Mouse (Mus musculus): ENCODE data around the gene Vmn1r196. TPM values are rescaled to one million over a fixed set of nuclear protein-coding genes. Genes with fewer than 3 reads are reported as not detected.

The Vmn1r196 gene
- polyA plus RNA-seq (2014; fragmentation: Illumina TruSeq; extraction: RNeasy Lipid Tissue Mini Kit (QIAGEN cat#74804); ENCODE audit: low replicate concordance): not detected

DNA sequence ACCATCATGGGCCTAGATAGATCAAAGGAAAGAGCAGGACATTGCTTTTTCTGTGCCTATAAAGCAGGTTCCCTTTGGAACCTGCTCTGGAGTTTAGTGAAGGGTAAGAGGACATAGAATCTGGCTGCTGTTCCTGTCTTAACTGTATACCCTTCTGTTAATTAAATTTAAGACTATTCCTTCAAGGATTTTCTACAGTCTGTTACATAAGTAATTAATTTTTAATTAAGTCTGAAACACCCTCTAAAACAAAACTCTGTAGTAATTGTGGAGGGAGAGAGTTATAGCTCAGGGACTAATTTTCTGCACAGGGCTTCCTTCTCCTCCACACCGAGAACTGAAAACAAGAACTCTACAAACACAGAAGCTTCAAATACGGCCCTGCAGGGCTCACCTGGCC, at the start of gene Vmn1r196:
Gene Vmn1r196, plus strand, starts transcription at position 301 of the 400 bp plus-strand sequence.

DNA sequence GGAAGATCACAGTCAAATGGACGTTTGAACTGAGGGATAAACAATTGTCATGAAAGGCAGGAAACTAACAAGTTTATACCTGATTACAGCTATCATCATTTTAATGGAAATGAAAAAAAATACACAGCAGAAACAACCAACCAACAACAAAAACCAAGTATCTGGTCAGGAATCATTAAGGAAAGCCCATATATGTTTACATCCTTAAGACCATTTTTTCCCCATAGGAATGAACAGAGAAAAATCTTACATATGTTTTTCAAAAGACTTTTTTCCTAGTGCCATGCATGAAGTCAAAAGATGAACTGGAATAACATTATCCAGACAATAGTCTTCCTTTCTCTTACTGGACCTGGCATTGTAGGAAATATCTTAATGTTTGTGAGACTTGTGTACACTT, 45.8 kb upstream of the Vmn1r196 start, which contains the start of gene Vmn1r194:
Gene Vmn1r194, plus strand, starts transcription at position 301 of the 400 bp plus-strand sequence.

DNA sequence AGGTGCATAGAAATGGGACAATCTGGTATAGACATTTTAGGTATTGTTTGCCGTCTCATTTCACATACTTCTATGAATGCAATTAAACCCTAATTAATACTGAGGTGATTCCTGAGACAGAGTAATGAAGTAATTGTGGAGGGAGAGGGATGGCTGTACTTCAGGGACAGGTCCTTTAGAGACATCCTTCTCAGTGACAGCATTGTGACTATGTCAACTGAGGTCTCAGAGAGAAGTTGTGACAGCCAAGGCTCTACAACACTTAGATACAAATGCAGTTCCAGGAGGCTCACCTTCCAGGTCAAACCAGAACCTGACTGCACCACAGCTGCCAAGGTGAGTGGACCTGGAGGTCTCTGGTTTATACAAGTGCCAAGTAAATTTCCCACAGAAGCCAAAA, 19.5 kb upstream of the Vmn1r196 start, which contains the start of gene Vmn1r195:
Gene Vmn1r195, plus strand, starts transcription at position 301 of the 400 bp plus-strand sequence.

DNA sequence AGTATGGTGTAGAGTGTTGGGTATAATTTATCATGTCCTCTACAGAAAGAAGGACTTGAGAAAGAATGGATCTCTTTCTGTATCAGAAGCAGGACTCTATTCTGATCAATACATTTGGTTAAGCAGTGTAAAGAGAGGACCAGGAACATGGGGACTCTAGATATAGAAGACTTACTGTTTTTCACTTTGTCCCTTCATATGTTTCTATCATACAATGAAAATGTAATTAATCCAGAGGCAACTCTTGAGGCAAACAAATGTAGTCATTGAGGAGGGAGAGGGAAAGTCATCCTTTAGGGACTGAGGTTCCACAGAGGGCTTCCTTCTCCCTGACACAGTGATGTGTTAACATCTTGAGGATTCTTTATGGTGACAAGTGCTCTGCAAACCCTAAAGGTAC, 34.6 kb downstream of the Vmn1r196 start, which contains the start of gene Vmn1r197:
Gene Vmn1r197, plus strand, starts transcription at position 301 of the 400 bp plus-strand sequence.

Other genes with a start within 250 kb of the Vmn1r196 start
- gene Hist1h4i, start 248.6 kb upstream of the Vmn1r196 start, polyA plus RNA-seq (2014; fragmentation: Illumina TruSeq; extraction: RNeasy Lipid Tissue Mini Kit (QIAGEN cat#74804); ENCODE audit: low replicate concordance): 2.1 TPM
- not detected for gene Hist1h2ag, start 247.0 kb upstream of the Vmn1r196 start, polyA plus RNA-seq (2014; fragmentation: Illumina TruSeq; extraction: RNeasy Lipid Tissue Mini Kit (QIAGEN cat#74804); ENCODE audit: low replicate concordance)
- gene Hist1h2bj, start 246.7 kb upstream of the Vmn1r196 start, polyA plus RNA-seq (2014; fragmentation: Illumina TruSeq; extraction: RNeasy Lipid Tissue Mini Kit (QIAGEN cat#74804); ENCODE audit: low replicate concordance): not detected
- gene Vmn1r188, start 205.5 kb upstream of the Vmn1r196 start, polyA plus RNA-seq (2014; fragmentation: Illumina TruSeq; extraction: RNeasy Lipid Tissue Mini Kit (QIAGEN cat#74804); ENCODE audit: low replicate concordance): not detected
- not detected for gene Vmn1r189, start 184.1 kb upstream of the Vmn1r196 start, polyA plus RNA-seq (2014; fragmentation: Illumina TruSeq; extraction: RNeasy Lipid Tissue Mini Kit (QIAGEN cat#74804); ENCODE audit: low replicate concordance)
- gene Vmn1r191, start 106.0 kb upstream of the Vmn1r196 start, polyA plus RNA-seq (2014; fragmentation: Illumina TruSeq; extraction: RNeasy Lipid Tissue Mini Kit (QIAGEN cat#74804); ENCODE audit: low replicate concordance): not detected
- not detected for gene Vmn1r192, start 98.8 kb upstream of the Vmn1r196 start, polyA plus RNA-seq (2014; fragmentation: Illumina TruSeq; extraction: RNeasy Lipid Tissue Mini Kit (QIAGEN cat#74804); ENCODE audit: low replicate concordance)
- gene Vmn1r193, start 66.8 kb upstream of the Vmn1r196 start, polyA plus RNA-seq (2014; fragmentation: Illumina TruSeq; extraction: RNeasy Lipid Tissue Mini Kit (QIAGEN cat#74804); ENCODE audit: low replicate concordance): not detected
- gene Vmn1r194, start 45.7 kb upstream of the Vmn1r196 start, polyA plus RNA-seq (2014; fragmentation: Illumina TruSeq; extraction: RNeasy Lipid Tissue Mini Kit (QIAGEN cat#74804); ENCODE audit: low replicate concordance): not detected
- gene Vmn1r195, start 19.4 kb upstream of the Vmn1r196 start, polyA plus RNA-seq (2014; fragmentation: Illumina TruSeq; extraction: RNeasy Lipid Tissue Mini Kit (QIAGEN cat#74804); ENCODE audit: low replicate concordance): not detected
- gene Vmn1r197, start 34.7 kb downstream of the Vmn1r196 start, polyA plus RNA-seq (2014; fragmentation: Illumina TruSeq; extraction: RNeasy Lipid Tissue Mini Kit (QIAGEN cat#74804); ENCODE audit: low replicate concordance): not detected
- not detected for gene Vmn1r198, start 60.4 kb downstream of the Vmn1r196 start, polyA plus RNA-seq (2014; fragmentation: Illumina TruSeq; extraction: RNeasy Lipid Tissue Mini Kit (QIAGEN cat#74804); ENCODE audit: low replicate concordance)
- not detected for gene Vmn1r199, start 89.9 kb downstream of the Vmn1r196 start, polyA plus RNA-seq (2014; fragmentation: Illumina TruSeq; extraction: RNeasy Lipid Tissue Mini Kit (QIAGEN cat#74804); ENCODE audit: low replicate concordance)
- gene Vmn1r200, start 100.5 kb downstream of the Vmn1r196 start, polyA plus RNA-seq (2014; fragmentation: Illumina TruSeq; extraction: RNeasy Lipid Tissue Mini Kit (QIAGEN cat#74804); ENCODE audit: low replicate concordance): not detected
- not detected for gene Vmn1r201, start 182.0 kb downstream of the Vmn1r196 start, polyA plus RNA-seq (2014; fragmentation: Illumina TruSeq; extraction: RNeasy Lipid Tissue Mini Kit (QIAGEN cat#74804); ENCODE audit: low replicate concordance)
- not detected for gene Vmn1r202, start 215.5 kb downstream of the Vmn1r196 start, polyA plus RNA-seq (2014; fragmentation: Illumina TruSeq; extraction: RNeasy Lipid Tissue Mini Kit (QIAGEN cat#74804); ENCODE audit: low replicate concordance)
- not detected for gene Vmn1r203, start 228.2 kb downstream of the Vmn1r196 start, polyA plus RNA-seq (2014; fragmentation: Illumina TruSeq; extraction: RNeasy Lipid Tissue Mini Kit (QIAGEN cat#74804); ENCODE audit: low replicate concordance)

Data from small intestine, adult 10 weeks (tissue).